Mouse (Mus musculus) thymus, postnatal 0 days (tissue): Measurements from ENCODE around the gene Cfap61. TPM values are rescaled to one million over a fixed set of nuclear protein-coding genes. Genes with fewer than 3 reads are reported as not detected.

Experiments used
- DNase-seq: peaks from one replicate; pipeline ENCODE4 v3.0.0-alpha.2; 2015; ENCODE audit warnings: low spot score
- polyA plus RNA-seq: library from polyadenylated mRNA; unstranded; fragments of >200 nt; fragmentation: Nextera tagmentation; extraction: Ambion mirVana; gene quantifications from 2 replicates; pipeline ENCODE4 v1.2.1, GENCODE M21; 2015

The Cfap61 gene
- polyA plus RNA-seq, 1 experiment from 2014 or later: 0.30 TPM

- DNase-seq: no peak
Observed at GRCm38 (mm10) chr2:146147801-146148200, 213.2 kb downstream of the Cfap61 start.

DNA sequence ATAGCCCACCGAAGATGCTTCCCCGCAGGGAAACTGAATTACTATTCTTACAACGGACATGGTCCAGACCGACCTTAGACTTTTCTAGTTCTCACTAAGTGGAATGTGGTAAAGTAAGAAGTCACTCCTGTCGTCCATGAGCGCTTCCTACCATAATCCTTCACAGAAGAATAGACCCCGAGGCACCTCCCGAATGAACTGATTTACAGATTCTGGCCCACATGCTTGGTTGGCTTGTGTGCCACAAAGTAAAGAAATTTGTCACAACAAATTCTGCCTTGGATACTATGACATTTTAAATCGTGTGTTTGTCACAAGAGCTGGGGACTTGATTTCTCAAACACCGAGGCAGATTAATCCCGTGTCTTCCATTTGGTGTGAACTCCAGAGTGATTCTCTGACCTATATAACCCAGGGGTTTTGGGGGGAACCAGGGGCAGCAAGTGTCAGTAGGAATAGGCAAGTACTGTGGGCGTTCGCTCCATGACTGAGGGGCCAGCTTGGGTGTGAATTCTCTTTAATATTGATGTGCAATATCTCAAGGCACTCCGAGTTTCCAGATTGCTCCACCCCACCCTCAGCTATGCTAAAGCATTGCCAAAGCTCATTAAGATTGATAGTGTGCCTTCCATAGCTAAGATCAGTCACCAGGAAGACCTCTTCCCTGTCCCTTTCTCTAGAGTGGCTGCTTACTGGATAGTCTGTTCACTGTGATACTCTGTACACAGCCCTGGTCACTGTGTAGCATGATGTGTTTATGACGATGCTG is 214.8 kb downstream of the Cfap61 start:
- no peak for DNase-seq

DNA sequence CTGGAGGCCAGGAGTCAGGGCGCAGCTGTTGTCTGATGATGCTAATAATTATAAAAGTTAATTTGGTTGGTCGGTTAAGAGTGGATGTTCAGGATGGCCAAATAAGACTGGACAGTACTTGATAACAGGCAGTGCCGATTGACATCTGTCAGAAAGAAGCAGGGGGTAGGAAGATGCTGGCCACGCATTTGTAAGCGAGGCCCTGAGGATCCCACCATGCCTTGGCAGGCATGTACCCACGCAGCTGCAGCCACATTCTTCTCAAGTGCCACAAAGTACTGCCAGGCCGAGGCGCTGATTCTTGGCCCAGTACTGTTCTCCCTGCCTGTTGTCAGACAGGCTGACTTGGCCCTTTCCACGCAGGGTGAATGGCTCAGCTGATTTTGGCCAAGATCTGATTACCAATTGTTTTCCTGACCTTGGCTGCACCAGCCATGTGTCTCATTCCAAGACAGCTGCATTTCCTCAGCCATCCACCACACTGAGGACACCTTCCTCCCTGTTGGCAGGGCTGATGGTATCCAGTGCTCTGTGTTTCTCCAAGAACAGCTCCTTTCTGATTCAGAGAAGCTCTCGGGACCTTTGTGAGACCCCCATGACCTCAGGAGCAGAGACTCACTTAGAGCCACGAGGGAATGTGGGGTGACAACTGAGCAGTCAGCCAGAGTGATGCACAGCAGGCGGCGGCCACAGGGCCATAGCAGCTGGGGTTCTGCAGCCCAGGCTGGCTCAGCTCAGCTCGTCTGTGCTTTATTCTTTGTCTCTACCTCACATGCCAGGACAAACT is 233.6 kb downstream of the Cfap61 start:
- DNase-seq: no peak

- no peak for DNase-seq
Observed at GRCm38 (mm10) chr2:146169492-146169891, 234.9 kb downstream of the Cfap61 start.

DNA sequence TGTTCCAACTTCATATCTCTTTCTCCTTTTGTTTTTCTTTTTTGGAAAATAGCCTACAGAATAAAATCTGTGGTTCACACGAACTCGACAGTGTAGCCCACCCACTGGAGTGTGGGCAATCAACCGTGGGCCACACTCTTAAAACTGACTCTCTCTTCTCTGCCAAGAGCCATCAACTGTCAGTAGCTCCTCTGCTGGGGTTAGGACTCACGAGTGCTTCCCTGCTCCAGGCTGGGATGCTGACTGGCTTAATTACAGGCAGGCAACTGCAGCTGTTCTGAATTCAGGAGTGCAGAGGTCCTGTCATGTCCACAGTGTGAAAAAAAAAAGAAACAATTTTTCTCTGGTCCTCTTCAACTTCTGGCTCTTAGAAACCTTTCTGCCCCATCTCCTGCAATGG is 237.5 kb downstream of the Cfap61 start:
- no peak for DNase-seq

DNA sequence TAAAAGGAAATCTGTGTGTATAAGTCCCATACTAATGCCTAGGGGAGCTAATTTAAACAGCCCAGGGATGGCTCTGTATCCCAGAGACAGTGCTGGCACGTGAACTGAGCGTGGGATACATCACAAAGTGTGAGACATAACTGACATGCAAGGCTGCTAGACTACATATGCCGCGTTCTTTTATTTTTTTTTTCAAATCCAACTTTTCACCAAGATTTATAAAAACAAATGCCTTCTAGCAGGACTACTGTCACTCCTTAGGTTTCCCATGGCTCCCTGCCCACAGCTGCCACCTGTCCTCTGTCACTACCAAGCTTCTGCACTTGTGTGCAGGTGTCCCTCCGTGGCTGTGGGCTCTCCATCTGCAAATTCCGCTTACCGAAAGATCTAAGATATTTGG is 239.6 kb downstream of the Cfap61 start:
- no peak for DNase-seq

- no peak for DNase-seq
Observed at GRCm38 (mm10) chr2:146178718-146179117, 244.1 kb downstream of the Cfap61 start.

GRCm38 (mm10) chr2:146183830-146184793 is 249.5 kb downstream of the Cfap61 start:
- DNase-seq: no peak

- DNase-seq: no peak
Observed at GRCm38 (mm10) chr2:146196126-146196525, 261.5 kb downstream of the Cfap61 start.

GRCm38 (mm10) chr2:146197947-146198346 is 263.4 kb downstream of the Cfap61 start:
- no peak for DNase-seq

GRCm38 (mm10) chr2:146210968-146211367 is 276.4 kb downstream of the Cfap61 start:
- no peak for DNase-seq

- DNase-seq: peak; percentile 61
Observed at GRCm38 (mm10) chr2:146214715-146215114, 280.1 kb downstream of the Cfap61 start.

GRCm38 (mm10) chr2:146216111-146217064 is 281.8 kb downstream of the Cfap61 start:
- no peak for DNase-seq

- no peak for DNase-seq
Observed at GRCm38 (mm10) chr2:146217227-146217980, 282.8 kb downstream of the Cfap61 start.

DNA sequence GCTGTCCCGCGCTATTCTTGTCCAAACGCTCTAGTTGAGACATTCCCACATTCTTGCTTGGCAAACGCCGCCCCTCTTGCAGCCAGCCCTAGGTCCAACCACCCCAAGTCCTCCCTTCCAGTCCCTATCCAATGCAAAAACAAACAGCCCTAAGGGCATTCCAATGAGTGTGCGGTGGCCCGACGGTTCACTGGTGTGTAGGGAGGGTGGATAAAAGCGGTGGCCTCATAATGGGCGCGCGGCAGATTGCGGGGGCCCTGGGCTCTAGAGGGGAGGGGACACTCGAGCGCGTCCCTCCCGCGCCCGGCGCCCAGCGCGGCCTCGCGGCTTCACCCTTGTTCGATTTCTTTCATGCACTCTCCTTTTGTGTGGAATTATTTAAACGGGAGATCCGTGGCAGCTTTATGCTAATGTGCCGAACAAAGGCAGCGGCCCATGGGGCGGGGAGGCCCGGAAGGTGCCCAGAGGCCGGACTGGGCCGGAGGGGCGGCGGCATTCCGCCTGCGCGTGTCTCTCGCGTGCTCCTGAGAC is 283.6 kb downstream of the Cfap61 start:
- DNase-seq: no peak

GRCm38 (mm10) chr2:146218881-146219535 is 284.4 kb downstream of the Cfap61 start:
- DNase-seq: no peak

DNA sequence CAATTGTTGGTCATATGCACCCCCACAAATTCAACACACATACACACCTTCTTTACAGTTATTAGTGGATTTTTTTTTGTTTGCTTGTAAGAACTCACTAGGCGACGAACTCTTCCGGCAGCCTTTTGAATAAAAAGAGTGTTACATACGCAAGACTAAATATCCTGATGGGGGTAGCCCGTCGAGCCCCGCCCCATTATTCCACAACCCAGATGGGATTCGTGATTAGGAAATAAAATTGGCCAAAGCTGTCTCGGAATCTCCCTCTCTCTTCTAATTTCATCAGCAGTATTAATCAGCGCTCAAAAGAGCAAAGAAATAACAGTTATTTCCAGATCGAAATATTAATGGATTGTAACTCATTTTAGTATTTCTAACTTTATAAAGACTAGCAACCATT is 285.2 kb downstream of the Cfap61 start:
- DNase-seq: no peak

DNA sequence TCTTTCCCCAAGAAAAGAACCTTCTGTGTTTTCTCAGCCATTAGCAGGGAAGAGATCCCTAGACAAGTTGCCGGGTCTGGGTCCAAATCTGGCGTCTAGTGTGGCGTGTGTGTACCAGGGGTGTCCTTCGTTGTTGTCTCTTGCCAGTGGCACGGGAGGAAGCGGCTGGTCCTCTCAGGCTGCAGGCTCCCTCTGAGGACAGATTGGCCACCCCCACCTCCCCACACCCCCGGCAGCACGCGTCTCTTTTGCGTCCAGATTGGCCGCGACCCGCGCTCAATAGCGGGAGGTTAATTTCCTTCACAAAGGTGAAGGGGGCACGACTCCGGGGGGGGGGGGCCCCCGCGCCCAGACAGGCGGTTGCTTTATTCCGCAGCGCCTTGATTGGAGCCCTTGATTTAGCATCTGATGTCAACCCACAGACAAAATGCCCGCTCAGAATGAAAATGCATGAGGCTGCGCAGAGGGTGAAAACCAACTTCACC is 286.0 kb downstream of the Cfap61 start:
- DNase-seq: no peak
